Mouse (Mus musculus): Measurements from ENCODE around the gene Arvcf.

- no peak for TF ChIP-seq CTCF (IDR thresholded peaks at IDR 0.05; ENCODE audit: insufficient read depth, low read length)
- TF ChIP-seq POLR2A (IDR thresholded peaks at IDR 0.05; ENCODE audit: borderline replicate concordance, extremely low read depth, low read depth, low read length) = no peak
Observed at GRCm38 (mm10) chr16:18321443-18321842, 26.5 kb upstream of the Arvcf start.

All from lung, adult 2 months (tissue).